Mouse (Mus musculus) kidney, postnatal 36 days (tissue): ENCODE measurements around the gene Fpgs.

ENCODE experiments used
- DNase-seq, 2 experiments: peaks; one replicate each; pipeline ENCODE4 v3.0.0; 2021 to 2022; ENCODE audit warnings: mixed read lengths in 2 of 2

Gene Fpgs

GRCm38 (mm10) chr2:32665853-32666252 lies 38.1 kb downstream of the Fpgs start:
- no peak for DNase-seq

DNA sequence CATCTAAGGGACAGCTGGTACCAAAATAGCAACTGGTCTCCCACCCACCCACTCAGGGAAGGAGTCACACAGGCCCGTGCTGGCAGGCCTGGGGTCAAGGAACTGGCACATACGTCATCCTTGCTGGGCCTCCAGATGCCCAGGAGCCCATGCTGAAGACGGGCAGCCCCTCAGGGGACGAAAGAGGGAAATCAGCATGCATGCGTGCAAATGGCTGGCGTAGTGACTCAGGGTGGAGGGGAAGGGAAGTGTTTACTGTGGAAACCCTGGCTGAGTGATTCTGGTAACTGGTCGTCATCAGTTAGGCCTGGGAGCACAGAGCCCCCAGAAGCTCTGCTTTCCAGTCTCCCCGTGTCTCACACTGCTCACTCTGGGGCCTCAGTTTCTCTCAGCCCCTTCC lies 38.6 kb downstream of the Fpgs start:
- no peak for DNase-seq

DNA sequence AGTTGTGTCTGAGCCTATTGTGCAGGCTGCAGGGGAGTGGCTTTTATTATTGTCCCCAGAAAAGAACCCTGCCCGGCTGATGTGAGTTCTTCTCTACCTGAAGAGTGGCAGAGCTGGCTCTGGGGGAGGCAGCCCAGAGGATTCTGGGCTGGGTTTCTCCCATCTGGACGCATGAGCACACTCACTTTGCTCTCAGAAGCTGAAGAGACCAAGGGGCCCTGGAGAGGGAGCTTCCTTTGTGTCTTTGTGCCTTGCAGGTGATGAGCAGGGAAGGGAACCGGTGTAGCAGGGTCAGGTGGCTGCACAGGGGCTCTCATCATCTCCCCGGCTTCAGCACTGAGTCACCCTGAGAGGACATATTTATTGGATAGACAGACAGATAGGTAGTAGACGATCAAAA lies 41.7 kb downstream of the Fpgs start:
- no peak for DNase-seq

- DNase-seq = peak; percentile 80 to 91
Observed at GRCm38 (mm10) chr2:32661509-32662107, 42.3 kb downstream of the Fpgs start.

- no peak for DNase-seq
Observed at GRCm38 (mm10) chr2:32658873-32659272, 45.1 kb downstream of the Fpgs start.

DNA sequence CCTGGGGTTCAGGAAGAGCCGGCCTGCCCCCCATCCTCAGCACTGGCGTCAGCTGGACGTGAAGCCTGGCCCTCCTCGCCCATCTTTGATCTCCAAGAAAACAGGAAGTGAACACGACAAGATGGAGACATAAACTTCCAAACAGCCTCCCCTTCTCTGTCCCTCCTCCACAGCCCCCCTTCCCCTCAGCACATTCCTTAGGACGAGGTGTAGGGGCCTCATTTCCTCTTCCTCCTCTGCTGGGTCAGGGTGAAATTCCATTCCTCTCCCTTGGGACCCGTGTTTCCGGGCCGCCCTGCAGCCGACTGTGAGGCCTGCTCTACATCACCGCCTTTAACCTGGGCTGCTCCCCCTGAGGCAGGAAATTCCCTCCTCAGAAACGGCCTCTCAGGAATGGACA lies 48.1 kb downstream of the Fpgs start:
- DNase-seq = peak; percentile 84 to 88

DNA sequence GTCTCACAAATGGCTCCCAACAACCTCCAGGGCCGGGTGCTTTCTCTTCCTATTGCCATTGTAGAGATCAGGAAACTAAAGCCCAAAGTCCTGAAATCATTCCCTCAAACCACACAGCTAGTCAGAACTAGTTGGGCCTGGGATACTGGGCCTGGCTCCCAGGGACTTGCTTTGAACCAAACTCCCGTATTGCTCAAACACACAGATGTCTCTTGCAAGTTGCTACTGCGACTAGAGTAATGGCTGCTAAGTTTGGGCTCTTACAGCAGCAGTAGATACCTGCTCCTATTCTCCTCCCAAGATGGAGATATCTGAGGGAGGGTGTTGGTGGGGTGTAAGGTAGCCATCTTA lies 48.6 kb downstream of the Fpgs start:
- DNase-seq = no peak

DNA sequence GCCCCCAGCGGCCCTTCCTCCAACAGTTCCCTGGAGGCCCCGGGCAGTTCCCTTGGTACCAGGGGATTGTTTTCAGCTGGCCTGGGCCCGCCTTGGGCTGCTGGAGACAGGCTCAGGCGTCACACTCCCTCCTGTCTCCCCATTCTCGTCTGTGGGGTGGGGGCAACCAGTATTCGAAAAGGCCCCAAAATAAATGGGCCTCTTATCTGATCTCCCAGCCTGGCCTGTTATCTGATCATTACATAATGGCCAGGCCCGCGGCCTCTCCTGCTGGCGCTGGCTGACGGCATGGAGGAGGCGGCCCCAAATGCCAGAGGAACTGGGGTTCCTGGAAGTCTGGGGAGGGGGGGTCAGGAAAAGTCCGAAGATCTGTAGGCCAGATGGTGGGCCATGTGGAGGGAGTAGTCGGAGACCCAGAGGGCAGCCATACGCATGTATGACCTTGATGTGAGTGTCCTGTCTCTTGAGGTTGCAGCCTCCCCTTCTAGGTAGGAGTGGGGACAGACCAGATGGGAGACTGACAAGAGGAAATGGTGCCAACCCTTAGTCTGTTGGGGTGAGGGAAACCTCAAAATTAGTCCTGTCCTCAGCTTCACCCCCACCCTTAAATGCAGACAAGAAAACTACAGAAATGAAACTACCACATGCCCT lies 49.1 kb downstream of the Fpgs start:
- DNase-seq = peak; percentile 50 to 58

GRCm38 (mm10) chr2:32653764-32654163 lies 50.2 kb downstream of the Fpgs start:
- DNase-seq = peak; percentile 43 to 44

- DNase-seq = no peak
Observed at GRCm38 (mm10) chr2:32647366-32647765, 56.6 kb downstream of the Fpgs start.

GRCm38 (mm10) chr2:32646379-32647056 lies 57.4 kb downstream of the Fpgs start, which contains the start of gene Eng:
TSS of gene Eng (plus strand) at chr2:32646595.
- DNase-seq = peak; percentile 89 to 90

DNA sequence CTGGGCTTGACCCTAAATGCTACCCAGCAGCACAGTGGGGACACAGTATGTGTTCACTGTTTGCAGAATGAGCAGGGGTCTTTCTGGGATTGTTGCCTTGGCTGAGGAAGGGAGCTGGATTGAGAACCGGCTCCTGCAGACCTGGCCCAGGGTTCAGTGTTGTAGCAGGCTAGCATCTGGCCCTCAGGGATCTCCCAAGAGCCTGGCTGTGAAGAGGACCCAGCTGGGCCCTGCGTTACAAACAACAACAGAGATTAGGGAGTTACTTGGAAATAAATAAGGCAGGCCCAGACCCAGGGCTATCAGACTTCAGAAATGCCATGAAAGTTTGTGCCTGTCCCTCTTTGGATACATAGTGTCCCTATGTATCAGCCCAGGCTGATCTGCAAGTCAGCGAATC lies 58.3 kb downstream of the Fpgs start:
- no peak for DNase-seq

DNA sequence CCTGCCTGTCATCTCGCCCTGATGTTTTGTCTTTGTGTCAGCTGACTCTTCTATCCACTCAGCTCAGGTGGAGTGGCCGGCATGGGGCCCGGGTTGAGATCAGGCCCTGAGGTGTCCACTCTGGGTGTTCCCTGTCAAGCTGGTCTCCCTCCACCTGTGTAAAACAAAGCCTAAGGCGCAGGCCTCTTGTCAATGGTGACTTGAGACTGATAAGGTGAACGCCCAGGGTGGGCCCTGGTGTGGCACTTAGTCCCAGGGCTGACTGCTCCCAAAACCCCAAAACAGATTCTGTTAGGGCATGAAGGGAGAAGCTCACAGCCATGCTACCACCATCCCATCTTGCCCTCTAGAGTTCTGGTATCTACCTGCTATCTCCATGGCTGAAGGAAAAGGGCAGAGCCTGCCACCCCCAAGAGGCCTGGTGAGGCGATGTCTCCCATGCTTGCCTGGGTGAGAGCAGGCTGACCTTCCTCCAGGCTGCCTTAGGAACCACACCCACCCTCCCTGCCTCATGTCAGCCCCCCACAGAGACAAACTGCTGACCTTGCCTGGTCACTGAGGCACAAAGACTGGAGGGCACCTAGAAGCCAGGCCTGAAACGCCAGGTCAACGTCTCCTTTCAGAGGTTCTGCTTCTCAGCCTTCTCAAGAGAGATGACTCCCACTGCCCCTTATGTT lies 59.0 kb downstream of the Fpgs start:
- no peak for DNase-seq

DNA sequence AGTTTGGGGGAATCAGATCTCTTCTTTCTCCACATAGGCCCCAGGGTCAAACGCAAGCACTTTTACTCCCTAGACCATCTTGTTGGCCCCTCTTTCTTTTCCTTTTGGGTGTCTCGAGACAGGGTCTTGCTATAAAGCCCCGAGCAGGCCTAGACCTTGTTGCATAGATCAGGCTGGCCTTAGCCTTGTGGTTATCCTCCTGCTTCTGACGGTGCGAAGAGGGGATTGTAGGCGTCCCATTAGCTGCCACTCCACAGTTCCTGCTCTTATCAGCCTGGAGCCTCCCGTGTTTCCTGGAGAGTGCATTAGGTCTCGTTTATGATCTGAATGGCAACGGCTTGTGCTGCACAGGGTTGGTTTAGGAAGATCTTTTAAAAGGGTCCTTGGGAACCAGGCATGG lies 59.9 kb downstream of the Fpgs start:
- no peak for DNase-seq

- peak; percentile 74 to 76 for DNase-seq
Observed at GRCm38 (mm10) chr2:32642813-32643212, 61.1 kb downstream of the Fpgs start.

- DNase-seq = no peak
Observed at GRCm38 (mm10) chr2:32641810-32642209, 62.1 kb downstream of the Fpgs start.

DNA sequence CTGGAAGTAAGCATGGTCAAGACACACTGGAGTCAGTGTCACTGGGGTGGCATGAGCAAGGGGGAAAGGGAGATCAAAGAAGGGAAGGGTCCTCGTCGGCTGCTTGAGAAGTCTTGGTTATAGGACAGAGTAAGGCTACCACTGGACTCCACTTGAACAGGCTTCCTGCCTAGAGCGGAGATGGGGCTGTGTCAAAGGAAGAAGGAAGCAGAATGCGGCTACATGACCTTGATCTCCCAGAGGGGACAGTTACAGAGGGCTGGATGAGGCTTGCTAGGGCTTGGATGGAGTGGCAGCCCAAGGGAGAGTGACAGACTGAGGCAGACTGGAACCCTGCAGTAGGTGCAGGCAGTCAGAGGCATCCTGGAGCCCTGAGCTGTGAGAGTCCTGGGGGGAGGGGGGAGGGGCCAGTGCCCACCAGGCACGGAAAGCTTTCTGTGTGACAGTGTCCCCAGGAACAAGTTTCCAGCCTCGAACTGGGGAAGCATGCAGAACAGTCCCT lies 63.3 kb downstream of the Fpgs start:
- no peak for DNase-seq

DNA sequence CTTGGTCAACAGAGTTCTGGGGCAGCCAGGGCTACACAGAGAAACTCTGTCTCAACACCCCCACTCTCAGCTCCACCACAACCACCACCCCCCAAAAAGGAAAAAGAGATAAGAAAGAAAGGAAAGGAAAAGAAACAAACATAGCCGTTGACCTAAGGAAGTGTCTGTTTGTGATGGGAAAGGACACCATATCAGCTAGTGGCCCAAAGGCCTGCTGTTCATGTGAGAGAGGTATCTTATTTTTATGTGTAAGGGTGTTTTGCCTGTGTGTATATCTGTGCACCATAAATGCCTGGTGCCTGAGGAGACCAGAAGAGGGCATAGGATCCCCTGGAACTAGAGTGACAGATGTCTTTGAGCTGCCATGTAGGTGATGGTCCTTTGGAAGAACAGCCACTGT lies 64.3 kb downstream of the Fpgs start:
- DNase-seq = no peak

GRCm38 (mm10) chr2:32637778-32638281 lies 66.1 kb downstream of the Fpgs start:
- peak; percentile 79 to 85 for DNase-seq

DNA sequence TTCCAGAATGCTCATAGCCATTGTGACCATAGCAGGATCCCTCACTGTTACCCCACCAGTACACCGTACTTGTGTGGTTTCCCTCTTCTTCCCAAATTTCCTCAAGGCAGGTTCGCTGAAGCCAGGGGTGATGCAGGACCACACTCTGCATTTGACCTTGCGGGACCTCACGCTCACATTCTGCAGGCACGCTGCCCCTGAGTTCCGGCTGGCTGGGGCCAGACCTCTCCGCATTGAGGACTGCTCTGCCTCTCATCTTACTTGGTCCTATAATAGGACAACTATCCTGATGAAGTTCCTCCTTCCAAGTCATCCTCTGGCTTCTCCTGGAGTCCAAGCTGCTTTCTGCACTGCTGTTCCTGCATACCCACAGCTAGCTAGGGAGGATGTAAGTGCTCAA lies 67.3 kb downstream of the Fpgs start:
- DNase-seq = no peak

- DNase-seq = no peak
Observed at GRCm38 (mm10) chr2:32634277-32635105, 69.5 kb downstream of the Fpgs start.

DNA sequence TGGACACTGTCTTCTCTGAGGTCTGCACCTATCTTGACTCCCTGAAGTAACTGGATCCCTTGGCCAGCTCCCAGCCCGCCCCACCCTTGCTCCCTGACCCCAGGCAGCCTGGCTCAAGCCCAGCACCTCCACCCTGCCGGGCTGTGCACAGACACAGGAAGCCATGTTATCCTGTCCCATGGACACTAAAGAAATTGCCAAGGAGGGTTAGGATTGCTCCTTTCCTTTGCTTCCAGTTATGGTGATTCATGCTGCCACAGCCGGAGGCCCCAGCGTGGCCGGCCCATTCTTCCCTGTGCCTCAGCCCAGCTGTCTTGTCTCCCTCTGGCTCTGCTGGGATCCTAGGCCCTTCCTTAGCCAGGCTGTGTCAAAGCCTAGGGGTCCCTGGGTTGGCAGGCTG lies 70.3 kb downstream of the Fpgs start:
- DNase-seq = peak; percentile 73 to 78
